Mouse (Mus musculus) bone marrow, adult 2 months (tissue): ENCODE data around the gene Nckipsd.

Source experiments
- CTCF ChIP-seq: fragments of 200-500 bp; IDR thresholded peaks from 2 replicates; pipeline ENCODE4 v1.5.1; 2011; ENCODE audit warnings: low read length, control low read depth; ENCODE audit not compliant: control insufficient read depth, insufficient read depth
- POLR2A ChIP-seq: fragments of 200-500 bp; IDR thresholded peaks from 2 replicates; pipeline ENCODE4 v1.6.1; 2011; ENCODE audit warnings: low read depth, mild to moderate bottlenecking, control low read depth, low read length, borderline replicate concordance; ENCODE audit not compliant: control insufficient read depth

DNA sequence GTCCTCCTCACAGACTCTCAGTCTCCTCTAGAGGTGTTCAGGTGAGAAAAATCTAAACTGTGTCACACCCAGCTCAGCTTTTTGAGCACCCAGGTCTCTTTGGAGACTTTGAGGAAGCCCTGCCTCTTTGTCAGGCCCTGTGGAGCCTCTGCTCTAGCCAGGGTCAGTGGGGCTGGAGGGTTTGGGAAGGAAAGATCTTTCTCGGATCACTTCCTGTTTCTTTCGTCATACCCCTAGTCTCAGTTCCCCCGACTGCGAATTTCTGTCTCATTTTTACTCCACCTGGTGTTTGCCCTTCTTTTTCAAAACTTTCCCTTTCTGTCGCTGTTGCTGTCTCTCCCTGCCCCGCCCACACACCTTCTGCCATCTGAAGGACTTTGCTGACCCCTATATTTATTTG is 1.6 kb downstream of the Nckipsd start:
- no peak for TF ChIP-seq POLR2A
- no peak for TF ChIP-seq CTCF
